Mouse (Mus musculus): ENCODE results near the gene Crybg1. TPM values are rescaled to one million over a fixed set of nuclear protein-coding genes. Genes with fewer than 3 reads are reported as not detected.
A peak's percentile ranks its signal among the peaks of the same experiment; 100 is the strongest.

Gene Crybg1
- total and polyA plus RNA-seq, 3 experiments = 0.04 to 0.14 TPM; not detected in 1

GRCm38 (mm10) chr10:43912236-43912635, 236.4 kb downstream of the Crybg1 start (continued):
- TF ChIP-seq POLR2AphosphoS5 (IDR thresholded peaks at IDR 0.05; ENCODE audit: borderline replicate concordance, low read depth, low read length) = no peak
- TF ChIP-seq HCFC1 (IDR thresholded peaks at IDR 0.05; ENCODE audit: low read depth, low read length) = no peak
- TF ChIP-seq MXI1 (IDR thresholded peaks at IDR 0.05; ENCODE audit: low read depth, low read length) = peak; percentile 71
- no peak for TF ChIP-seq POLR2AphosphoS2 (IDR thresholded peaks at IDR 0.05; ENCODE audit: low read length)
- no peak for TF ChIP-seq RAD21 (IDR thresholded peaks at IDR 0.05; ENCODE audit: low read depth, low read length)
- TF ChIP-seq NRF1 (IDR thresholded peaks at IDR 0.05; ENCODE audit: insufficient read depth, low read depth, low read length, poor library complexity, severe bottlenecking) = no peak
- no peak for TF ChIP-seq CHD1 (IDR thresholded peaks at IDR 0.05; ENCODE audit: low read depth, low read length)
- no peak for TF ChIP-seq CTCF (IDR thresholded peaks at IDR 0.05 in 2 of 3, conservative IDR thresholded peaks at IDR 0.05 in 1 of 3; ENCODE audit: control insufficient read depth in 1 of 3, insufficient read depth in 1 of 3, low read depth in 2 of 3, low read length in 3 of 3, poor library complexity in 1 of 3, severe bottlenecking in 1 of 3)
- TF ChIP-seq USF1 (IDR thresholded peaks at IDR 0.05; ENCODE audit: low read depth, low read length) = peak; percentile 68
- no peak for TF ChIP-seq TCF12 (IDR thresholded peaks at IDR 0.05; ENCODE audit: low read depth, low read length)
- TF ChIP-seq ZMIZ1 (IDR thresholded peaks at IDR 0.05; ENCODE audit: low read depth, low read length) = no peak
- TF ChIP-seq ELF1 (IDR thresholded peaks at IDR 0.05; ENCODE audit: low read depth, low read length) = no peak
- peak; percentile 62 for TF ChIP-seq GATA1 (IDR thresholded peaks at IDR 0.05; ENCODE audit: low read depth, low read length)
- no peak for TF ChIP-seq POLR2A (IDR thresholded peaks at IDR 0.05; ENCODE audit: control insufficient read depth in 1 of 2, insufficient read depth in 1 of 2, low read depth in 1 of 2, low read length in 2 of 2, poor library complexity in 1 of 2)
- no peak for TF ChIP-seq BHLHE40 (IDR thresholded peaks at IDR 0.05; ENCODE audit: borderline replicate concordance, low read depth, low read length)

GRCm38 (mm10) chr10:43910873-43911142, 237.8 kb downstream of the Crybg1 start:
- Histone ChIP-seq H3K27ac (ENCODE audit: control insufficient read depth, low read depth, low read length) (peak overlapping the region; percentile 93), H3K36me3 (ENCODE audit: control insufficient read depth in 1 of 2, insufficient read depth in 2 of 2, low read length in 2 of 2) (peaks cover 0 to 32% of the 10 kb centered on the region in 2 experiments; a peak in 2 of 4 replicates)

GRCm38 (mm10) chr10:43910032-43910872, 238.4 kb downstream of the Crybg1 start:
- TF ChIP-seq ZMIZ1 (IDR thresholded peaks at IDR 0.05; ENCODE audit: low read depth, low read length) = 0 out of 2 replicates have a peak, but pooled peaks have one; percentile 20
- TF ChIP-seq MXI1 (IDR thresholded peaks at IDR 0.05; ENCODE audit: low read depth, low read length) = peak; percentile 52
- TF ChIP-seq ZKSCAN1 (IDR thresholded peaks at IDR 0.05; ENCODE audit: low read depth, low read length) = no peak
- TF ChIP-seq SIN3A (IDR thresholded peaks at IDR 0.05; ENCODE audit: low read length) = peak; percentile 84
- peak; percentile 73 for TF ChIP-seq RCOR1 (IDR thresholded peaks at IDR 0.05; ENCODE audit: low read depth, low read length)
- TF ChIP-seq TBP (IDR thresholded peaks at IDR 0.05; ENCODE audit: low read depth, low read length) = peak; percentile 43; the same call in 1 of the 2 replicates
- no peak for TF ChIP-seq CTCF (IDR thresholded peaks at IDR 0.05 in 2 of 3, conservative IDR thresholded peaks at IDR 0.05 in 1 of 3; ENCODE audit: control insufficient read depth in 1 of 3, insufficient read depth in 1 of 3, low read depth in 2 of 3, low read length in 3 of 3, poor library complexity in 1 of 3, severe bottlenecking in 1 of 3)
- TF ChIP-seq EP300 (IDR thresholded peaks at IDR 0.05; ENCODE audit: low read depth in 1 of 2, low read length in 2 of 2) = peak; percentile 86 to 88
- TF ChIP-seq MYC (IDR thresholded peaks at IDR 0.05; ENCODE audit: low read depth, low read length) = peak; percentile 64; the same call in 1 of the 2 replicates
- 0 out of 2 replicates have a peak, but pooled peaks have one; percentile 72 for TF ChIP-seq MAX (IDR thresholded peaks at IDR 0.05; ENCODE audit: low read length)
- TF ChIP-seq ETS1 (IDR thresholded peaks at IDR 0.05; ENCODE audit: low read depth, low read length) = peak; percentile 50; the same call in 1 of the 2 replicates
- TF ChIP-seq GABPA (IDR thresholded peaks at IDR 0.05; ENCODE audit: low read depth, low read length) = no peak
- peak; percentile 79 for TF ChIP-seq GATA1 (IDR thresholded peaks at IDR 0.05; ENCODE audit: low read depth, low read length)
- TF ChIP-seq NELFE (IDR thresholded peaks at IDR 0.05; ENCODE audit: low read depth, low read length) = peak; percentile 15; the same call in 1 of the 2 replicates
- peak; percentile 49 for TF ChIP-seq TAL1 (IDR thresholded peaks at IDR 0.05; ENCODE audit: low read length)
- peak; percentile 75 for TF ChIP-seq TCF12 (IDR thresholded peaks at IDR 0.05; ENCODE audit: low read depth, low read length)
- no peak for TF ChIP-seq RAD21 (IDR thresholded peaks at IDR 0.05; ENCODE audit: low read depth, low read length)
- Histone ChIP-seq H3K79me2 (ENCODE audit: control insufficient read depth, insufficient read depth, low read length, poor library complexity) (no peaks in the 10 kb centered on the region), H3K27me3 (ENCODE audit: control insufficient read depth in 1 of 2, insufficient read depth in 2 of 2, low read length in 2 of 2) (no peaks in the 10 kb centered on the region), H3K4me1 (ENCODE audit: control insufficient read depth in 1 of 2, insufficient read depth in 2 of 2, low read length in 2 of 2) (peaks cover 11 to 21% of the 10 kb centered on the region in 2 experiments), H3K9me3 (replicated peaks; ENCODE audit: insufficient read depth, low read length) (no peaks in the 10 kb centered on the region), H3K9ac (ENCODE audit: control insufficient read depth, low read depth, low read length, poor library complexity, severe bottlenecking) (peak overlapping the region; percentile 51), H3K4me3 (ENCODE audit: control insufficient read depth in 1 of 2, insufficient read depth in 1 of 2, low read depth in 2 of 2, low read length in 2 of 2) (peak overlapping the region; percentile 33 to 36), H3K27ac (ENCODE audit: control insufficient read depth, low read depth, low read length) (peak overlapping the region; percentile 93), H3K36me3 (ENCODE audit: control insufficient read depth in 1 of 2, insufficient read depth in 2 of 2, low read length in 2 of 2) (peaks cover 0 to 32% of the 10 kb centered on the region in 2 experiments; a peak in 2 of 4 replicates)
- DNase-seq (ENCODE audit: low read depth, low spot score) = peak; percentile 86

More at GRCm38 (mm10) chr10:43910873-43911142, 237.8 kb downstream of the Crybg1 start:
- no peaks in the 10 kb centered on the region for H3K79me2 ChIP-seq (ENCODE audit: control insufficient read depth, insufficient read depth, low read length, poor library complexity)
- 0 out of 2 replicates have a peak, but pooled peaks have one; percentile 6 for TF ChIP-seq ELF1 (IDR thresholded peaks at IDR 0.05; ENCODE audit: low read depth, low read length)
- TF ChIP-seq TAL1 (IDR thresholded peaks at IDR 0.05; ENCODE audit: low read length) = no peak; the same call in 1 of the 2 replicates
- no peak for DNase-seq (ENCODE audit: low read depth, low spot score)
- no peaks in the 10 kb centered on the region for H3K27me3 ChIP-seq (ENCODE audit: control insufficient read depth in 1 of 2, insufficient read depth in 2 of 2, low read length in 2 of 2)
- H3K4me1 ChIP-seq (ENCODE audit: control insufficient read depth in 1 of 2, insufficient read depth in 2 of 2, low read length in 2 of 2) = peaks cover 11 to 21% of the 10 kb centered on the region in 2 experiments
- no peaks in the 10 kb centered on the region for H3K9me3 ChIP-seq (replicated peaks; ENCODE audit: insufficient read depth, low read length)
- H3K4me3 ChIP-seq (ENCODE audit: control insufficient read depth in 1 of 2, insufficient read depth in 1 of 2, low read depth in 2 of 2, low read length in 2 of 2) = peak overlapping the region; percentile 33
- H3K9ac ChIP-seq (ENCODE audit: control insufficient read depth, low read depth, low read length, poor library complexity, severe bottlenecking) = peak overlapping the region; percentile 51
